Mouse (Mus musculus) MEL (cell line): ENCODE results near the gene Pfn1. TPM values are rescaled to one million over a fixed set of nuclear protein-coding genes. Genes with fewer than 3 reads are reported as not detected.

Source experiments
- DNase-seq: peaks from one replicate; pipeline ENCODE4 v3.0.0; 2011; ENCODE audit warnings: low read depth, low spot score
- H3K27ac ChIP-seq: 2 replicates; pipeline ENCODE4 v1.5.1; 2012; ENCODE audit warnings: low read depth, mild to moderate bottlenecking, control low read depth, low read length, moderate library complexity; ENCODE audit not compliant: control insufficient read depth
- H3K27me3 ChIP-seq, 2 experiments: fragments of 150-350 bp in 1 of 2; sonication (generic) in 1 of 2; 2 replicates each; pipeline ENCODE4 v1.6.1; 2012; ENCODE audit warnings: low read length in 2 of 2, mild to moderate bottlenecking in 2 of 2, improper control_type of control experiment in 1 of 2, moderate library complexity in 1 of 2; ENCODE audit not compliant: insufficient read depth in 2 of 2, control insufficient read depth in 1 of 2
- H3K36me3 ChIP-seq, 2 experiments: 2 replicates each; pipeline ENCODE4 v1.6.1; 2012 to 2014; ENCODE audit warnings: low read length in 2 of 2, improper control_type of control experiment in 1 of 2, inconsistent platforms in 1 of 2, mild to moderate bottlenecking in 1 of 2; ENCODE audit not compliant: insufficient read depth in 2 of 2, control insufficient read depth in 1 of 2
- H3K4me1 ChIP-seq, 2 experiments: fragments of 150-350 bp in 1 of 2; sonication (generic) in 1 of 2; 2 replicates each; pipeline ENCODE4 v1.6.1; 2012; ENCODE audit warnings: low read length in 2 of 2, improper control_type of control experiment in 1 of 2, mild to moderate bottlenecking in 1 of 2; ENCODE audit not compliant: insufficient read depth in 2 of 2, control insufficient read depth in 1 of 2
- H3K4me3 ChIP-seq, 2 experiments: fragments of 150-350 bp in 1 of 2; sonication (generic) in 1 of 2; 2 replicates each; pipeline ENCODE4 v1.5.1; 2012; ENCODE audit warnings: low read depth in 2 of 2, low read length in 2 of 2, mild to moderate bottlenecking in 2 of 2, moderate library complexity in 2 of 2, control low read depth in 1 of 2, improper control_type of control experiment in 1 of 2; ENCODE audit not compliant: control insufficient read depth in 1 of 2, insufficient read depth in 1 of 2
- H3K79me2 ChIP-seq: 2 replicates; pipeline ENCODE4 v1.6.1; 2012; ENCODE audit warnings: mild to moderate bottlenecking, low read length, moderate library complexity; ENCODE audit not compliant: control insufficient read depth, poor library complexity, insufficient read depth
- H3K9ac ChIP-seq: 2 replicates; pipeline ENCODE4 v1.6.1; 2012; ENCODE audit warnings: low read depth, mild to moderate bottlenecking, control low read depth, low read length, moderate library complexity; ENCODE audit not compliant: control insufficient read depth, poor library complexity, severe bottlenecking
- H3K9me3 ChIP-seq: fragments of 150-350 bp; sonication (generic); replicated peaks from 2 replicates; pipeline ENCODE4 v1.6.1; 2012; ENCODE audit warnings: mild to moderate bottlenecking, low read length, improper control_type of control experiment, moderate library complexity; ENCODE audit not compliant: insufficient read depth
- BHLHE40 ChIP-seq: IDR thresholded peaks from 2 replicates; pipeline ENCODE4 v1.6.1; 2012; ENCODE audit warnings: low read depth, mild to moderate bottlenecking, inconsistent platforms, low read length, improper control_type of control experiment, borderline replicate concordance
- CHD2 ChIP-seq: IDR thresholded peaks from 2 replicates; pipeline ENCODE4 v1.6.1; 2011; ENCODE audit warnings: low read length, improper control_type of control experiment
- CTCF ChIP-seq, 3 experiments: IDR thresholded peaks in 2 of 3; conservative IDR thresholded peaks in 1 of 3; 2 replicates each; pipeline ENCODE4 v1.5.1; 2011 to 2012; ENCODE audit warnings: low read length in 3 of 3, low read depth in 2 of 3, mild to moderate bottlenecking in 2 of 3, improper control_type of control experiment in 1 of 3, inconsistent platforms in 1 of 3, mixed read lengths in 1 of 3, moderate library complexity in 1 of 3; ENCODE audit not compliant: control insufficient read depth in 1 of 3, insufficient read depth in 1 of 3, poor library complexity in 1 of 3, severe bottlenecking in 1 of 3
- E2F4 ChIP-seq: IDR thresholded peaks from 2 replicates; pipeline ENCODE4 v1.6.1; 2011; ENCODE audit warnings: low read depth, low read length, improper control_type of control experiment, borderline replicate concordance
- ELF1 ChIP-seq: IDR thresholded peaks from 2 replicates; pipeline ENCODE4 v1.6.1; 2014; ENCODE audit warnings: low read depth, mild to moderate bottlenecking, inconsistent platforms, low read length, improper control_type of control experiment, moderate library complexity
- EP300 ChIP-seq, 2 experiments: IDR thresholded peaks; 2 replicates each; pipeline ENCODE4 v1.6.1; 2011; ENCODE audit warnings: improper control_type of control experiment in 2 of 2, low read length in 2 of 2, low read depth in 1 of 2, mild to moderate bottlenecking in 1 of 2
- ETS1 ChIP-seq: IDR thresholded peaks from 2 replicates; pipeline ENCODE4 v1.6.1; 2012; ENCODE audit warnings: low read depth, mild to moderate bottlenecking, inconsistent platforms, low read length, improper control_type of control experiment, moderate library complexity
- GABPA ChIP-seq: IDR thresholded peaks from 2 replicates; pipeline ENCODE4 v1.6.1; 2012; ENCODE audit warnings: low read depth, mild to moderate bottlenecking, inconsistent platforms, low read length, improper control_type of control experiment, moderate library complexity
- GATA1 ChIP-seq: IDR thresholded peaks from 2 replicates; pipeline ENCODE4 v1.6.1; 2011; ENCODE audit warnings: low read depth, low read length, improper control_type of control experiment
- MAX ChIP-seq: IDR thresholded peaks from 2 replicates; pipeline ENCODE4 v1.6.1; 2011; ENCODE audit warnings: low read length, improper control_type of control experiment
- MAZ ChIP-seq: IDR thresholded peaks from 2 replicates; pipeline ENCODE4 v1.6.1; 2012; ENCODE audit warnings: low read depth, mild to moderate bottlenecking, inconsistent platforms, low read length, improper control_type of control experiment
- MEF2A ChIP-seq: IDR thresholded peaks from 2 replicates; pipeline ENCODE4 v1.6.1; 2014; ENCODE audit warnings: low read depth, mild to moderate bottlenecking, inconsistent platforms, low read length, improper control_type of control experiment; ENCODE audit not compliant: poor library complexity, insufficient replicate concordance, severe bottlenecking; ENCODE audit errors: extremely low read depth
- MXI1 ChIP-seq: IDR thresholded peaks from 2 replicates; pipeline ENCODE4 v1.6.1; 2011; ENCODE audit warnings: mild to moderate bottlenecking, low read depth, low read length, improper control_type of control experiment
- MYC ChIP-seq: IDR thresholded peaks from 2 replicates; pipeline ENCODE4 v1.6.1; 2011; ENCODE audit warnings: low read depth, mild to moderate bottlenecking, low read length, improper control_type of control experiment, moderate library complexity
- NELFE ChIP-seq: IDR thresholded peaks from 2 replicates; pipeline ENCODE4 v1.6.1; 2011; ENCODE audit warnings: low read depth, low read length, improper control_type of control experiment
- NRF1 ChIP-seq: IDR thresholded peaks from 2 replicates; pipeline ENCODE4 v1.6.1; 2014; ENCODE audit warnings: low read depth, mild to moderate bottlenecking, inconsistent platforms, low read length, improper control_type of control experiment, moderate library complexity; ENCODE audit not compliant: poor library complexity, insufficient read depth, severe bottlenecking
- POLR2A ChIP-seq, 2 experiments: IDR thresholded peaks; 2 replicates each; pipeline ENCODE4 v1.6.1; 2011 to 2012; ENCODE audit warnings: low read length in 2 of 2, mild to moderate bottlenecking in 2 of 2, control low read depth in 1 of 2, improper control_type of control experiment in 1 of 2, low read depth in 1 of 2, moderate library complexity in 1 of 2; ENCODE audit not compliant: control insufficient read depth in 1 of 2, insufficient read depth in 1 of 2, poor library complexity in 1 of 2
- RAD21 ChIP-seq: IDR thresholded peaks from 2 replicates; pipeline ENCODE4 v1.6.1; 2011; ENCODE audit warnings: mild to moderate bottlenecking, low read depth, low read length, improper control_type of control experiment
- RCOR1 ChIP-seq: IDR thresholded peaks from 2 replicates; pipeline ENCODE4 v1.6.1; 2012; ENCODE audit warnings: low read depth, mild to moderate bottlenecking, inconsistent platforms, low read length, improper control_type of control experiment
- SIN3A ChIP-seq: IDR thresholded peaks from 2 replicates; pipeline ENCODE4 v1.6.1; 2012; ENCODE audit warnings: low read length, improper control_type of control experiment, inconsistent platforms
- SMC3 ChIP-seq: IDR thresholded peaks from 2 replicates; pipeline ENCODE4 v1.6.1; 2011; ENCODE audit warnings: low read depth, low read length, improper control_type of control experiment
- TAL1 ChIP-seq: IDR thresholded peaks from 2 replicates; pipeline ENCODE4 v1.6.1; 2012; ENCODE audit warnings: mild to moderate bottlenecking, inconsistent platforms, low read length, moderate library complexity, mixed read lengths
- TBP ChIP-seq: IDR thresholded peaks from 2 replicates; pipeline ENCODE4 v1.8.0; 2011; ENCODE audit warnings: low read depth, low read length, improper control_type of control experiment
- UBTF ChIP-seq: IDR thresholded peaks from 2 replicates; pipeline ENCODE4 v1.6.1; 2012; ENCODE audit warnings: low read depth, mild to moderate bottlenecking, inconsistent platforms, low read length, improper control_type of control experiment, moderate library complexity, borderline replicate concordance; ENCODE audit not compliant: insufficient read depth
- USF1 ChIP-seq: IDR thresholded peaks from 2 replicates; pipeline ENCODE4 v1.6.1; 2014; ENCODE audit warnings: low read depth, mild to moderate bottlenecking, inconsistent platforms, low read length, improper control_type of control experiment, moderate library complexity
- USF2 ChIP-seq, 2 experiments: IDR thresholded peaks; 2 replicates each; pipeline ENCODE4 v1.6.1; 2011 to 2012; ENCODE audit warnings: improper control_type of control experiment in 2 of 2, low read length in 2 of 2, borderline replicate concordance in 1 of 2, inconsistent platforms in 1 of 2, low read depth in 1 of 2, mild to moderate bottlenecking in 1 of 2; ENCODE audit not compliant: insufficient read depth in 1 of 2
- ZC3H11A ChIP-seq: IDR thresholded peaks from 2 replicates; pipeline ENCODE4 v1.6.1; 2012; ENCODE audit warnings: low read depth, mild to moderate bottlenecking, inconsistent platforms, low read length, improper control_type of control experiment
- ZNF384 ChIP-seq: IDR thresholded peaks from 2 replicates; pipeline ENCODE4 v1.6.1; 2012; ENCODE audit warnings: low read depth, mild to moderate bottlenecking, inconsistent platforms, low read length, improper control_type of control experiment
- polyA plus RNA-seq, 2 experiments: library from polyadenylated mRNA; stranded (reverse) in 1 of 2; unstranded in 1 of 2; fragments of >175 nt in 1 of 2; fragments of >200 nt in 1 of 2; gene quantifications; 2 replicates each; pipeline versions ENCODE4 v1.2.1 to v1.2.4; 2012; ENCODE audit warnings: low replicate concordance in 2 of 2, low read depth in 1 of 2; ENCODE audit not compliant: insufficient read length in 2 of 2, insufficient read depth in 1 of 2, missing spikeins in 1 of 2
- total RNA-seq: library from RNA; depleted of rRNA; stranded (reverse); fragments of 300-350 nt; gene quantifications from 2 replicates; pipeline ENCODE4 v1.2.3, GENCODE M21; 2012

The Pfn1 gene
- total and polyA plus RNA-seq, 3 experiments, result 1,332 to 5,980 (median 2,392) TPM

GRCm38 (mm10) chr11:70625473-70625872 lies 29.0 kb downstream of the Pfn1 start:
- Histone ChIP-seq H3K4me1 (peaks cover 5 to 16% of the 10 kb centered on the region in 2 experiments), H3K27ac (no peak overlapping the region), H3K27me3 (no peaks in the 10 kb centered on the region), H3K79me2 (no peaks in the 10 kb centered on the region), H3K4me3 (no peak overlapping the region), H3K9me3 (no peaks in the 10 kb centered on the region), H3K9ac (no peak overlapping the region), H3K36me3 (peaks cover 0 to 14% of the 10 kb centered on the region in 2 experiments; a peak in 2 of 4 replicates)
- TF ChIP-seq MXI1 (peak; percentile 55; the same call in 1 of the 2 replicates), MYC (peak; percentile 95), NRF1 (no peak), MAX (peak; percentile 85), ZC3H11A (peak; percentile 78), USF1 (peak; percentile 59), BHLHE40 (no peak), POLR2A (IDR thresholded peaks at IDR 0.05; ENCODE audit: control insufficient read depth in 1 of 2, insufficient read depth in 1 of 2, low read depth in 1 of 2, low read length in 2 of 2, poor library complexity in 1 of 2) (no peak), MAZ (no peak), CTCF (IDR thresholded peaks at IDR 0.05 in 2 of 3, conservative IDR thresholded peaks at IDR 0.05 in 1 of 3; ENCODE audit: control insufficient read depth in 1 of 3, insufficient read depth in 1 of 3, low read depth in 2 of 3, low read length in 3 of 3, poor library complexity in 1 of 3, severe bottlenecking in 1 of 3) (peak; percentile 79 to 81 (median 80)), SIN3A (peak; percentile 62; the same call in 1 of the 2 replicates), E2F4 (no peak), NELFE (no peak), RAD21 (peak; percentile 76), GABPA (no peak), SMC3 (peak; percentile 91), RCOR1 (no peak)
- DNase-seq, result peak; percentile 89

- DNase-seq, result peak; percentile 94
- Histone ChIP-seq H3K79me2 (no peaks in the 10 kb centered on the region), H3K27ac (peak overlapping the region; percentile 65), H3K27me3 (no peaks in the 10 kb centered on the region), H3K9me3 (no peaks in the 10 kb centered on the region), H3K4me1 (peaks cover 5 to 12% of the 10 kb centered on the region in 2 experiments), H3K36me3 (peaks cover 0 to 12% of the 10 kb centered on the region in 2 experiments; a peak in 2 of 4 replicates), H3K9ac (peak overlapping the region; percentile 52), H3K4me3 (peak overlapping the region; percentile 22 to 52)
- peak; percentile 88 for TF ChIP-seq MXI1
- no peak for TF ChIP-seq TAL1
- TF ChIP-seq TBP, result peak; percentile 55; the same call in 1 of the 2 replicates
- no peak for TF ChIP-seq ETS1
- no peak for TF ChIP-seq GABPA
- no peak for TF ChIP-seq E2F4
- TF ChIP-seq UBTF, result no peak
- no peak for TF ChIP-seq NRF1
- TF ChIP-seq USF2 (IDR thresholded peaks at IDR 0.05; ENCODE audit: borderline replicate concordance in 1 of 2, insufficient read depth in 1 of 2, low read depth in 1 of 2, low read length in 2 of 2), result no peak
- no peak for TF ChIP-seq RCOR1
- peak; percentile 53 for TF ChIP-seq GATA1
- peak; percentile 88 for TF ChIP-seq RAD21
- 0 out of 2 replicates have a peak, but pooled peaks have one; percentile 47 for TF ChIP-seq ZNF384
- TF ChIP-seq CHD2, result no peak
- TF ChIP-seq MEF2A, result no peak
- TF ChIP-seq ELF1, result no peak
- TF ChIP-seq BHLHE40, result no peak
- TF ChIP-seq EP300 (IDR thresholded peaks at IDR 0.05; ENCODE audit: low read depth in 1 of 2, low read length in 2 of 2), result no peak
- TF ChIP-seq ZC3H11A, result peak; percentile 87
These were observed 31.2 kb downstream of the Pfn1 start for GRCm38 (mm10) chr11:70623053-70623742.
